Mouse (Mus musculus) T-helper 2 cell (primary cell): ENCODE data around the gene Vps13c.

ENCODE experiments used
- in situ Hi-C: fragments of 300-600 bp; cut with MboI, MseI; formaldehyde crosslinking; loops from one replicate; pipeline ENCODE4 v1.15.1; 2025; ENCODE audit warnings: high pct_unique_total_duplicates

Gene Vps13c

DNA sequence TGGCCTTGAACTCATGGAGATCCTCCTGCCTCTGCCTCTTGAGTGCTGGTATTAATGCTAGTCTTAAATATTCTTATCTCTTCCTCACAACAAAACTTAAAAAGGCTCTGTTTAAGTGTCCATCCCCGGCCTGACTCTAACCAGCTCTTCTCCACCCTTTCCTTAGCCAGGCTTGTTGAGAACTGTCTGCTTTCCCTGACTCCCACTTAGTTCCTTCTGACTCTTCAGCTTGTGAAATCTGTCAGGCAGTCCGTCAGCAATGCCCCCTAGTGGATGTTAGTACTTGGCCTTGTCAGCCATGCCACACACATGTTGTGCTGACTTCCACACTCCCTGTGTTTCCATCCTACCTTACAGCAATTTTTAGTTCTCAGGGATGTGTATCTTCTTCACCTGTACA lies 35.1 kb downstream of the Vps13c start:
- in situ Hi-C loops, result no loop called here

DNA sequence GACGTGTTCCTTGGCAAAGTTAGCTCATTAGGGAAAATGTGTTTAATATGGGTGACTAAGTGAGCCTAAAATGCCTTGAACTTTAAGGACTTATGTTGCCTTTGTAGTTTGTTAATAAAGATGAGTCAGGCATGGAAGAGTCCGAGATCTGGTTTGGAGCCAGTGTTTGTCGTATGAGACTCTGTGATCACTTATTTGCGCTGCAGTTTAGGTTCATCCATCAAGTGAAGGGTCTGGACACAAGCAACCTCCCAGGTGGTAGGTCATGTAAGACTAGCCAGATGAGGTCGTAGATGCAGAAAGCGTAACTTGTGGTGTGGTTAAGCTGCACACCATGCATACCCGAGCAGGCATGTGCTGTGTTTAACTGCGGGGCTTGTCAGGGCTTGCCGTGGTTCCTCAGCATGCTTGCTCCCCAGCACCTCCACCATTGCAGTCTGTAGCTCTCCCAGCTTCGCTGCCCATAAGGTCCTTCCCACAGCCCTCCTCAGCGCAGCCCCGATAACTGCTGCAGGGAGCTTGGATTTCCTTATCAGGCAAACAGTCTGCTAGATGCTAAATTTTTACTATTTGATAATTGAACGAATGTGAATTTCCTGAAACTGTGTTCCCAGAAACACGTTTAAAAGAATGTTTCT lies 37.0 kb downstream of the Vps13c start:
- in situ Hi-C loops, result no loop called here

DNA sequence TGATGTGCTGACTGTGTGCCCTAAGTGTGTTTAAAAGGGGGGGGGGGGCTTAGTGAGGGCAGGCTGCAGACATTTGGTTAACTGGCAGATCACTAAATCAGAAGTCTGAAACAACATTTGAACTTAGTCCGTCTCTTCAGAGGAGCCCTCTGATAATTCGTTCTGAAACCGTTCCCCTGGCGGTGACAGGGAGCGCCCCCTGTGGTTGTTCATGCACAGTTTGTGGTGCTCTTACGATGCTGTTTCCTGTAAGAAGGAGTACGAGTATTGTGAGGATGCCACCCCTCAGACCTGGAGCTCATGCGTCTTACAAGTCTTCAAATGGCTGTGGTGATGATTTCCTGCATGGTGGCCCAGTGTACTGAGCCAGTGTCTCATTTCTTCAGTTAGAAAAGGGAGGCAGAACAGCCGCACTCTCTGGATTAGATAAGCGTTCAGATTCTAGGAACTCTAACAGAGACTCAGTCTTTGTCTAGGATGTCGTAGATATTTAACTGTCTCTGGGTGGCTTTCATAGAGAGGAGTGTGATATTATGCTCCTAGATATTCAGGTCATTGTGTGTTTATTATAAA lies 38.1 kb downstream of the Vps13c start:
- in situ Hi-C loops, result no loop called here

DNA sequence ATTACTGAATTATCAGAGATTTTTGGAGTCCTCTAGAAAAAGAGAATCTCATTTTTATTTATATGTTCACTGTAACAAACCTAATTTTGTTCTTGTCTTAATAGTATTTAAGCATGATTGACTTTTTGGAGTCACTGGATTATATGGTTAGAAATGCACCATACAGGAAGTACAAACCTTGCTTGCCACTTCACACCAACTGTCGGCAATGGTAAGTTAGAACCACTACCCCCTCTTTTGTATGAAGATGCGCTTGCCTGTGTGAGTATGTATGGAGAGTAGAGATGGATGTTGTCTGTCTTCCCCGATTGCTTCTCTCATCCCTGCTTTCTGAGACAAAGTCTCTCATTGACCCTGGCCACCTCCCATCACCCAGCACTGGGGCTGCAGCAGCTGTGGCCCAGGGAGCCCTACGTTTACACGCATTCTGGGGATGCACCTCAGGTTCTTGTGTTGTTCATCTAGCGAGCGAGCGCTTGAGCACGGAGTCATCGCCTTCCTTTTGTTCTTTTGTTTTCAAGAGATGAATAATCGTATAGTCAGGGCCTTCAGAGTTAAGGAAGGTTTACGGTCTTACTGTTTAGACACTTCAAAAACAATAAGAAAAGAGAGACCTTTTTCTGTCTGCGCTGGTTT lies 43.3 kb downstream of the Vps13c start:
- in situ Hi-C loops, result no loop called here

DNA sequence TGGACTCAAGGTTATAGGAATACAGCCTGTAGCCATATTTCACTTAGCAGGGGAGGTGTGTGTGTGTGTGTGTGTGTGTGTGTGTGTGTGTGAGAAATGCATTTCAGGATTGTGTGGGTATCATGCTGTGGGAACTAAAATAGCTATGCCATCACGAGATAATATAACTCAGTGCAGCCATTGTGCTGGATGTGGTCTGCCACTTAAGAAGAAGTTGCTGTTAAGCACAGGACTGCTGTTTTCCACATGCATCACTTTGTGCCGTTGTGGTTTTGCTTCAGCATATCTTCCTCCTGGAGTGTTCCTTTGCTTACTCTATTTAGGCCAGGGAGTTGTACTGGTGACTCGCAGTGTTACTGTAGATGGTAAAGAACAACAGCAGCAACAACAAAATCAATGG lies 43.9 kb downstream of the Vps13c start:
- in situ Hi-C loops, result no loop called here

DNA sequence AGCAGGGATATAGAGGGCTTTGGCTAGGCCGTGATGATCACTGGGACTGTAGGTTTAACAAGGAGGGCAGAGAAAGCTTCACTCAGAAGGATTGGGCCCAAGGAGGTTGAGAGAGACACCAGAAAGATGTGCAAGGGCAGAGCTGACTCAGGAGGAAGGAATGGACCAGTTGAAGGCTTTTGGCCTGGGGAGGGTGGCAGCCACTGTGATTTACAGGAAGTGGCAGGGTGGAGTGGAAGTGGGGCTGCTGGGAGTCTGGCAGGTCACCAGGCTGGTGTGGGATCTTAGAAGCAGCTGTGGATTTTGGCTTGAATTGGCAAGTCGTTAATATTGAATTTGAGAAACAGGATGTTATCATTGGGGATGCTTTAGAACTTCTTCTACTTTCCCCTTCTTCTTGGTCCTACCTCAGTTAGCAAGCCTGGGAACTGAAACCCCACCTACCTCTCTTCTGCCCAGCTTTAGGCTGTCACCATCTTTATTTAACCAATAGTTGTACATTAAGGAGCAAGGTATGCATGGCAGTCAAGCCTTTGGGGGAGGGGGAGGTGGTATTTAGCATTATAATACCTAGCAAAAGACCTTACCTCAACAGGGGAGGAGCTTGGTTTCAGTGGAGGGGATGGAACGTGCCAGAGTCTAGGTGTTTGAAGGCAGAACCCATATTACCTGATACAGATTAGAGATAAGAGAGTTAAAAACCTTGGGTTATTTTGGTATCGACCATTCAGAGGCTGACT lies 47.0 kb downstream of the Vps13c start:
- in situ Hi-C loops, result no loop called here

DNA sequence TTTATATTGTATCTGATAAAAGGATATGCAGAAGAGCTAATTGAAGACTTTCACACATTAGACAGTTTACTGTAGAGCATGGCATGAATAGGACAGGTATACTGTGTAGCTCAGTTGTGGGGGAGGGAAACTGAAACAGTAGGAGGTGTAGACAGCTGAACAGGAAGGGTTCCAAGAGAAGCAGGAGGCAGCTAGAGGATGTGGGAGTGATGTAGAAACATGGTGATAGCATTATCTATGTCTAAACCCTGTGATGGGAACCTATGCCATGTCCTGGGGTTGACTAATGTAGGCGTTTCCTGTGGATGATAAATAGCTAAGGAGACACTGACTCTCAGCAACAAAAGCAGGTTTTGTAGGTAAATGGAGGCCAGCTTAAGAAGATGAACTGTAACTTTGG lies 53.3 kb downstream of the Vps13c start:
- in situ Hi-C loops, result no loop called here

DNA sequence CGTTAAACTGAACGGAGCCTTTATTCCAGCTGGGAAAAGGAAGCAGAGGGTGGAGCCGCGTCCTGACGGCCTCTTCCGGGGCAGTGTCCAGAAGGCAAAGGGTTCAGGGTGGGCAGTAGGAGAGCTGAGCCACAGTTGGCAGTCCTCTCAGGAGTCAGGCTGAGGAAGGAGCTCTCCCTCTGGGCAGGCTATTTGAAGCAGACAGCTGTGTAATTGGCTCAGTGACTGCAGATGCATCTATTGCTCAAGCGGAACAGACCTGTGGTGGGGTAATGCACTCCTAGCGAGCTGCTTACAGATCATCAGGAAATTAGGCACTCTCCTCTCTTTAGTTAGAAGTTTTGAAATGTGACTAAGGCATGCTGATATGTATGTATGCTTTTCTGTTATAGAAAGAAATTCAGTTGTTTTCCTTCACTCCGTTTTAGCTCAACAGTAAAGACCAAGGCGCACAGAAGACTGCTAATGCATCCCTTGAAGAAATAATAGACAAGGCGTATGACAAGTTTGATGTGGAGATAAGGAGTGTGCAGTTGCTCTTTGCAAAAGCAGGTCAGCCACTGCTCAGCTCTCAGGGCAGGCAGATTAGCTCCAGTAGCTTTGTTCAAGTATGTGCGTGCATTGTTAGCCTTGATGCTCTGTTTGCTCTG lies 56.6 kb downstream of the Vps13c start:
- in situ Hi-C loops, result no loop called here

DNA sequence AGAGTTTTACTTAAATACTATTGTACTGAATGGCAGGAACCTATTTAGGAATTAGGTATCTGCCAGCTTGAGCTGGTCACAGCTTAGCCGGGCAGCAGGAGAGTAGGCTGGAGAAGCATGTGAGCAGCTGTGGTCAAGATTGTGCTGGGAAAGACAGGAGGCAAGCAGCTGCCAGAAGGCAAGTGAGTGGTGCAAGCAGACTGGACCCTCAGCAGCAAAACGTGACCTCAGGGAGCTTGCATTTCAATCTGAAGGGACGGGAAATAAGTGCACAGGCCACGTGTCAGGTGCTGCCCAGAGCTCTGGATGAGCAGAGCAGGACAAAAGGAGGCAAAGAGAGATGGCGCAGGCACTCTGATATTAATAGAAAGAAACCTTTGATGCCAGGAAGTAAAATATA lies 60.2 kb downstream of the Vps13c start:
- in situ Hi-C loops, result no loop called here

DNA sequence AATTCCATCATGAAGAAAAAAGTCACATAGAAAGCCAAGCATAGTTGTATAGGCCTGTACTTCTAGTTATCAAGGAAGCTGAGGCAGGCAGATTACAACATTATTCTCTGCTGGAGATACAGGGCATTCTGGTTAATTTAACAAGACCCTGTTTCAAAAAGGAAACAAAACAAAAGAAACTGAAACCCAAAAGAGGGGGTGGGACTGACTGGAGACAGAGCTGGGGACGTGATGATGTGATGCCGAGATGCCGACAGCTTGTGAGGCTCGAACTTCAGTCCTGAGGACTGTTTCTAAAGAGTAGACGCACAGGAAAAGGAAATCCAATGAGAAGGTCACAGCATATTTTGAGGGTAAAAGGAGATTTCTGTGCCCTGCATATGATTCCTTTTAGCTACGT lies 64.2 kb downstream of the Vps13c start:
- in situ Hi-C loops, result no loop called here

DNA sequence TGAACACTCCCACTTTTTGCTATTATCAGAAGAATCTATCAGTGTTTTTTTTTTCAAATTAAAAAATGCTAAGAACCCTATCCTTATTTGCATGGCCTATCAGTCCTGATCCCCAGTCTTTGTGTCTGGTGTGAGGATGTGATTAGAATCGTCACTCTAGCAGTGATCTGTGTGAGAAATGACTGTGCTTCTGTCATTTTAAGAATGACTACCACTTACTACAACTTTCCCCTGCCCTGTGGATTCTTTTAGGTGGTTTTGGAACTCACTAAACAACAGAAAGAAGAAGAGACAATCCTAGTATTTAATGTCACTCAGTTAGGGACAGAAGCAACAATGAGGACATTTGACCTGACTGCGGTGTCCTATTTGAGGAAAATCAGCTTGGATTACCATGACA lies 65.3 kb downstream of the Vps13c start:
- in situ Hi-C loops, result loop anchor here (5.0 kb wide), 1 partner anchor 88 kb away; no protein-coding TSS in a partner anchor

DNA sequence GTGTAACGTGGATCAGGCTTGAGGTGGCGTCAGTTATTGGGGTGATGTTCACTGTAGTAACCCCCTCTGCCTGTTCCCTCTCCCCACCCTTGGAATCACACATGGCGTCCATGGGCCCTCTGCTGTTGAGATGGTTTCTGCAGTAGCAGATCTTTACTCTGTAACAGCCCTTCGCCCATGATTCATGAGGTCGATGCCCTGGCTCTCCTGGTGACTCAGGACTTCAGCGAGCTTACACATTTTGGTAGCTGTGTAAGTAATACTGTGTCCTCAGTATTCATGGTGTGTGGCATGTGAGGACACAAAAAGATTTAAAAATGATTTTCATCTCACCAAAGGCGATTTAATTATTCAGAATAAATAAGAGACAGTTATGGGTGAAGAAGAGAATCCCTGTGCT lies 74.5 kb downstream of the Vps13c start:
- in situ Hi-C loops, result no loop called here

DNA sequence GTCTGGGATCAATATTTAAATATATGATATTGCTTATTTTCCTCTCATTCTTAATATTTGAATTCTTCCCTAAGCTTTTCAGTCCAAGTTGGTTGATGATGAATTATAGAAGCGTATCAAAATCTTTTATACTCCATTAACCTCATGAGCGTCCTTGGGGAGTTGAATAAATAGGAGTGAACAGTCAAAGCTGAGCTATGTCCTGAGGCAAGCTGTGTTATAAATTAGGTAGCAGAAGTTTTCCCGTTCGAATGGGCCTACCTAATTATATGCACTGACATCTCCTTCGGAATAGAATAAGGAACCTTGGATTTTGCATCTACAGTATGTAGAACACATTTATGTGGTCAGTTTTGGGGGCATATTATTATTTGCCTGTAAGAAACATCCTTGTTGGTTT lies 82.2 kb downstream of the Vps13c start:
- in situ Hi-C loops, result no loop called here

DNA sequence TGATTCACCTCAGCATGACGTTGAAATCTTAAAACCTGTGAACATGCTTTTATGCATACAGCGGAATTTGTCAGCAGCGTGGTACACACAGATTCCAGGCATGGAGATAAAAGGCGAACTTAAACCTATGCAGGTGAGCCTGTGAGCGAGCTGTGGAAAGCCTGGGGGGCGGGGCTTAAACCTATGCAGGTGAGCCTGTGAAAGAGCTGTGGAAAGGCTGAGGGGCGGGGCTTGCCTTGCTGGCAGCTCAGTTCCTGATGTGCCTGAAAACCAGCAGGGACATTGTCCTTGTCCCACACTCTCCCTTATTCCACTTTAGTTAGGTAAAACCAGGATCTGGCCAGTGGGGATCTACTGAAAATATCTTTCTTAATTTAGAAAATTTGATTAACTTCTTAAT lies 90.4 kb downstream of the Vps13c start:
- in situ Hi-C loops, result no loop called here

DNA sequence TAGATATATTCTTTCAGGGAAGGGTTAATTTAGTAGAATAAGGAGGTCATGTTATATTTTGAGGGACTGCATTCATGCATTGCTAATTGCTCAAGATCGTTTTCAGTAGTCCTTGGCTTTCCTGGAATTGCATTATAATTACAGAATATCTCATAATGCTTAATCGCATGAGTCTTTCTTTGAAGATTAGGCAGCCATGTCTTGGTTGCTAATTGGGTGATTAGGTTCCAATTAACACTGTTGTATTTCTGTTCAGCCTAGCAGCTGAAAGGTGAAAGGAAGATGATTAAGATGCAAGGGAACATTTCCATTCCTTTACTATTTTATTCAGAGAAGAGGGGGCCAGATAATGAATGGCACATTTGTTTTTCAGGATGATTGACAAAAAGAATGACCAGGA lies 97.1 kb downstream of the Vps13c start:
- in situ Hi-C loops, result no loop called here

DNA sequence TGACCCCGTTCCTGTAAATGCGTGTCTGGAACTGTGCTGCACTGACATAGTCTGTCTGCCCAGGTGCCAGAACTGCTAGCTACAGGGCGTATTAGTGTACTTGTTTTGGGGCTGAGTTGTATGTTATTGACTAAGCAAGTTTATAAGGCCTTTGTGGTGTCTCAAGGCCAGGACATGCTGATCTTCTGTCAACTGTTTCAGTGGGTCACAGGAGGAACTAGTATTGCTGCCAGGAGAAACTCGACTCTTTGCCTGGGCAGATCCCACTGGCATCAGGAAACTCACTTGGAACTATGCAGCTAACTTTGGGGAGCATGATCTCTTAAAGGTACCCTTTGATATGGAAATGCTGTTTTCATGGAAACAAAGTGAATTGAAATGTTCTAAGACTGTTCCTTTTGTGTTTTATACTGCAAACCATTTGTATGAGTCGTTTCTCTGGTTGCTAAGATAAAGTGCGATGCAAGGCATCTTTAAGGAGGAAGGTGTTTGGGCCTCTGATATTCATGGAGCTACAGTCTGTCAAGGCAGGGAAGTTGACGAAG lies 115.3 kb downstream of the Vps13c start:
- in situ Hi-C loops, result no loop called here

DNA sequence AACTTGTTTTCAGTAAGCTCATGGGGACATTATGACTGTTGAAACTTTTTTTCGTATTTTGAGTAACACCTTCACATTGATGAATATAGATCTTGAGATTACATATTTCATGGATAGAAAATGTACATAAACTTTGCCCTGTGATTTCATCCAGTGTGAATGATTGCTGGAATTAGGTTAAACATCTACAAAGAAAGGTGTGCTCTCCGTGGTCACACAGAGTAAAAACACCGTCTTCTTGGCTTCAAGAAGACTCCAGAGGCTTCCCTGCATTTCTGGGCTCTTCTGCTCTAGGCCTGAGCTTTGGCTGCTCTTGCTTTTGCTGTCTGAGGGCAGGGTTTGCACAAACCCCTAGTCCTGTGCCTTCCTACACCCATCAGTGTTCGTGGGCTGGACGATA lies 121.8 kb downstream of the Vps13c start:
- in situ Hi-C loops, result no loop called here

DNA sequence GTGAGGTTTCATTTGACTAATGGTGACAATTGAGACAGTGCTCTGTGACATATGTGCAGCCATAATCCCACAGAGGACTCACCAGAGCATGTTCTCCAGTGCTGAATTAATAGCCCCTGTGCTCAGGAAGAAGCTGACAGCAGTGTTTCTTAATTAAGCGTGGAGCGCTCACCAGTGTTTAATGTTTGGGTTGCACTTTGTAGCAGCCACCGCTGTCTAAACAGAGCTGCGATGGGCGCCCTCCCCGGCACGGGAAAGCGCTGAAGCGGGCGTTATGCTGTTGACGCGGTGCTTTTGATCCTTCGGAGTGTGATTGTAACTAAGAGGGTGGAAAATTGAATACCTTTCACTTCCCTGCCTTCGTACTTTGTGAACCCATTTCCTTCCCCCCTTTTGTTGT lies 125.7 kb downstream of the Vps13c start:
- in situ Hi-C loops, result no loop called here

DNA sequence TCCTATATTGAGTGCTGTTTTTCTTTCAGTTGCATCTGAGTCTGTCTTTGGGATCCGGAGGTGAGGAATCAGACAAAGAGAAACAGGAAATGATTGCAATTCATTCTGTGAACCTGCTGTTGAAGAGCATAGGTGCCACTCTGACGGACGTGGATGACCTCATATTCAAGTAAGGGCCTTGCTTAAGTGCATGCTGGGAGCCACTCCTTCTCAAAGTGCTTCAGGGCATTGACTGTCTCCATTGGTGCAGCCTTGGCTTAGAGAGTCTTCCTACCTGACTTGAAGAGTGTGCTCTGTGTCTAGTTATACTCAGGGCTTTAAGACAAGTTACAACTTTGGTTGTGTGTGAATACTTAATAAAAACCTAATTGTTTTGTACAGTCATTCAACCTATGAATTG lies 126.8 kb downstream of the Vps13c start:
- in situ Hi-C loops, result no loop called here

DNA sequence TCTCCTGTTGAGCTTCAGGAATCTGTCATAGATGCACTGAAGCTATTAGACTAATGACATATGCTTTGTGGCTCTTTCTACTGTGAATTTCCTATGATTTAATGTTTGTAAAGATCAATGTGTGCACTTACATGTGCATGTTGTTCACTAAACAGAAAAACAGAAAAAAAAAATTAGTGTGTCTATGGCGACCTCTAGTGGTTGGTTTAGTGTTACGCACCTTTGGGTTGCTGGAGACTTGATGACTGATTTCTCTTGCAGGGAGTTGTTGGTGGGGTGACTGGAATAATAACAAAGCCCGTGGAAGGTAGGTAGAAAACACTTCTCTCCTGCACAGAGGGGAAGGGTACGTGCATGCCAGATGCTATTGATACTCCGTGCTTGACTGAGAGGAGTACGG lies 133.3 kb downstream of the Vps13c start:
- in situ Hi-C loops, result loop anchor here (5.0 kb wide), 1 partner anchor 146 kb away; no protein-coding TSS in a partner anchor

DNA sequence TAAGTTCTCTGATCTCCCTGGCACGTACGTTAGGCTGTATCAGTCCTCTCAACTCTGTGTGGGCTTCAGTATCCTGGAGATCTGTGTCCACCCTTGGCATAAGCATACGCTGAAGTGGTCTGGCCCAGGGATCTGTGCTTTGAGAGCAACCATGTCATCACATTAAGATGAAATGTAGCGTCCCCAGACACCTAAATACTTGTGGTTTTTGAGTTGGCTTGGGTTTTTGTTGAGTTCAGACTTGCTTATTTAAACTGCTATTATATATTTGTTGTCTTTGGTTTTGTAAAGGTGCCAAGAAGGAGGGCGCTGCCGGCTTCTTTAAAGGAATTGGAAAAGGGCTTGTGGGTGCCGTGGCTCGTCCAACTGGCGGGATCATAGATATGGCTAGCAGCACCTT lies 135.3 kb downstream of the Vps13c start:
- in situ Hi-C loops, result no loop called here

DNA sequence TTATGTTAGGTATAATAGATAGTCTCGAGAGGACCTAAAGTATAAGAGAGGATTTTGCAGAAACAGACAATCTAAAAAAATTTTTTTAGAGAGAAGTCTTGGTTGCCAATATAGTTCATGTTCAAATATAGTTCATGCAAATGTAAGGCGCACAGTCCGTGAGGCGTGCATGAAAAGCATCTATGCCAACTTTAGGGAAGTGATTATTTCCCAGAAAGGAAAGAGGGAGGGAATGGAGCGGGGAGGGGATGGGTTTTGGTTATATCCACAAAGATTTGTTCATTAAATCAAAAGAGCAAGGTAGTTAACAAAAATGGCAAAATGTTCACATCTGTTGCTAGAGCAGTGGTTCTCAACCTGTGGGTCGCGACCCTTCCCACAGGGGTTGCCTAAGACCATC lies 166.4 kb downstream of the Vps13c start:
- in situ Hi-C loops, result no loop called here
